Mouse (Mus musculus) bone marrow, adult 2 months (tissue): ENCODE measurements around the gene Pnmal2. TPM values are rescaled to one million over a fixed set of nuclear protein-coding genes. Genes with fewer than 3 reads are reported as not detected.
A peak's percentile ranks its signal among the peaks of the same experiment; 100 is the strongest.

Source experiments
- H3K27ac ChIP-seq: fragments of 200-500 bp; 2 replicates; pipeline ENCODE4 v1.5.1; 2012; ENCODE audit warnings: low read depth, mild to moderate bottlenecking, control low read depth, inconsistent platforms, low read length; ENCODE audit not compliant: control insufficient read depth, poor library complexity, insufficient read depth
- H3K4me1 ChIP-seq: fragments of 200-500 bp; 2 replicates; pipeline ENCODE4 v1.6.1; 2011; ENCODE audit warnings: low read length; ENCODE audit not compliant: control insufficient read depth, insufficient read depth
- H3K4me3 ChIP-seq: fragments of 200-500 bp; replicated peaks from 2 replicates; pipeline ENCODE3; 2011; ENCODE audit warnings: mild to moderate bottlenecking, low read depth, low read length, control low read depth; ENCODE audit not compliant: control insufficient read depth
- CTCF ChIP-seq: fragments of 200-500 bp; IDR thresholded peaks from 2 replicates; pipeline ENCODE4 v1.5.1; 2011; ENCODE audit warnings: low read length, control low read depth; ENCODE audit not compliant: control insufficient read depth, insufficient read depth
- POLR2A ChIP-seq: fragments of 200-500 bp; IDR thresholded peaks from 2 replicates; pipeline ENCODE4 v1.6.1; 2011; ENCODE audit warnings: low read depth, mild to moderate bottlenecking, control low read depth, low read length, borderline replicate concordance; ENCODE audit not compliant: control insufficient read depth
- WGBS: fragments of 180-500 bp; shearing (Covaris S2); methylation state at CpG from one replicate; pipeline ENCODE4 v1.1.7; 2018; 5-methylcytosine and 5-hydroxymethylcytosine counted together
- polyA plus RNA-seq: library from polyadenylated mRNA; stranded (reverse); fragments of >200 nt; gene quantifications from 2 replicates; pipeline ENCODE4 v1.2.4, GENCODE M21; 2011; ENCODE audit warnings: low replicate concordance; ENCODE audit not compliant: missing spikeins, insufficient read depth, insufficient read length

Gene Pnmal2
- polyA plus RNA-seq, 1 experiment: not detected

DNA sequence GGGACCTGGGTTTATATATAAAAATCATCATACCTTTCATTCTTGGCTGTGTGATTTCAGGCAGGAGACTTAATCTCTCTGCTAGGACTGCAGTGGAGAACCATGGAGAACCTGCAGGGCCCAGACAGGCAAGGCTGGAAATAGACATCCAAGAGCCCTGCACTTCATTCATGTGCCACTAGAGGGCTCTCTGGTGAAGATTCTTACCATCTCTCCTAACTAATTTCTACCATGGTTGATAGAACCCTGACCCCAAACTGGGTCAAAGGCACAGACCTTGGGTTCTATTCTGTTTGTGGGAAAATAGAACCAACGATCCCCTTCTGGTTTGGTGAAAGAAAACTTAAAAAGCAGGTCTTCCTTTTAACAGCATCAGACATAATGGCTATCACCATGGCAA is 13.6 kb upstream of the Pnmal2 start:
- Histone ChIP-seq H3K4me3 (no peak overlapping the region), H3K27ac (no peak overlapping the region), H3K4me1 (no peaks in the 10 kb centered on the region)
- TF ChIP-seq POLR2A: no peak
- TF ChIP-seq CTCF: peak; percentile 51; the same call in 1 of the 2 replicates
- WGBS: 6% methylated on average over 1 of the region's 1 CpGs

DNA sequence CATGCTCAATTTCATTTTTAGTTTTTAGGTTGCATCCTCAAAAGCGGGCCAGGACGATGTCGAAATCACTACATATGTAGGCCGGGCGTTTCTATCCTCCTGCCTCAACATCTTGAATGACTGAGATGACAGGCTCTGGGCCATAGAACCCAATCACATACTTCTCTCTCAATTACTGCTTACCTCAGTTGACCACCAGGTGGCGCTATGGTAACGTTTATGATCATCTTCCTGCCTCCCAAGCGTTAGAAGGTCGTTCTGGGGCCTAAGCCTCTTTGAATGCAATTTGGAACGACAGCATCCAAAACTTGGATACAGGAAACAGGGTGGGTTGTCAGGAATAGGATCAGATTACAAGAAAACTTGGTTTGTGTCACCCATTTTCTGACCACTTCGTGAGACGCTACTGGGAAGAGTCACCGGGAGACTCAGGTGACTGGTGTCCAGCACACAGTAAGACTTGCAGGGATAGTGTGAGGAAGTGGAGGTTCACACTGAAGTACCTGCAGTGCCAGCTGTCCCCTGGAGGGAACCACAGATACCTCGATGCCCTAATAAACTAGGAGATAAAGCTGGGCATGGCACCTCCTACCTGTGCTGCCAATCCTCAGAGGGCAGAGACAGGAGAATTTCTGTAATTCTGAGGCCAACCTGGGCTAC is 12.4 kb upstream of the Pnmal2 start:
- H3K4me1 ChIP-seq: no peaks in the 10 kb centered on the region
- no peak overlapping the region for H3K4me3 ChIP-seq
- WGBS: 23% methylated on average over 14 of the region's 14 CpGs
- peak; percentile 61 for TF ChIP-seq CTCF
- TF ChIP-seq POLR2A: no peak
- H3K27ac ChIP-seq: no peak overlapping the region

GRCm38 (mm10) chr7:16932704-16933577 is 11.5 kb upstream of the Pnmal2 start:
- TF ChIP-seq POLR2A (no peak), CTCF (peak; percentile 24; the same call in 1 of the 2 replicates)
- WGBS: 39% methylated on average over 14 of the region's 14 CpGs
- Histone ChIP-seq H3K4me1 (no peaks in the 10 kb centered on the region), H3K4me3 (no peak overlapping the region), H3K27ac (no peak overlapping the region)

- Histone ChIP-seq H3K4me1 (no peaks in the 10 kb centered on the region), H3K4me3 (no peak overlapping the region), H3K27ac (no peak overlapping the region)
- WGBS: 42% methylated on average over 4 of the region's 4 CpGs
- peak; percentile 50; the same call in 1 of the 2 replicates for TF ChIP-seq CTCF
- TF ChIP-seq POLR2A: no peak
Measured at GRCm38 (mm10) chr7:16937312-16937711, 7.2 kb upstream of the Pnmal2 start.

GRCm38 (mm10) chr7:16938117-16938791 is 6.2 kb upstream of the Pnmal2 start:
- 73% methylated on average over 17 of the region's 17 CpGs for WGBS
- no peaks in the 10 kb centered on the region for H3K4me1 ChIP-seq
- no peak overlapping the region for H3K27ac ChIP-seq
- H3K4me3 ChIP-seq: no peak overlapping the region
- TF ChIP-seq CTCF (no peak), POLR2A (no peak)

- Histone ChIP-seq H3K4me1 (no peaks in the 10 kb centered on the region), H3K4me3 (no peak overlapping the region), H3K27ac (no peak overlapping the region)
- TF ChIP-seq CTCF (no peak), POLR2A (no peak)
- WGBS: 72% methylated on average over 7 of the region's 7 CpGs
Measured at GRCm38 (mm10) chr7:16940292-16940691, 4.2 kb upstream of the Pnmal2 start.

DNA sequence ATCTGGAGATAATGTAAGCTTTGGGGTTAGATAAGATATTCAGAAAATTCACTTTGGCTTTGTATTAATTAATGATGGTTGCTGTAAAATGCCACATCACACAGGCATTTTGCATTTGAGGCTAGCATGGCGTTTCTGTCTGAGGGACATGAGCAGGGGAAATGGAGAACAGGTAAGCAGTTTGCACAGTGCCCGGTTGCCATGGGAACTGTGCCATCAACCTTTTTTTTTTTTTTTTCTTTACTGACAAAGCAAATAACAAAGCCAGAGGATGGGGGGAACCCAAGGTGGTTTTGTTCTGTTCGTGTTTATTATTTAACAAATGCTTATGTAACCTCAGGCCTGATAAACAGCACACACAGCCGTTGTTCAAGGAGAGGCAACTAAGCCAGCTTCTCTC is 1.6 kb upstream of the Pnmal2 start:
- TF ChIP-seq CTCF: no peak
- no peak for TF ChIP-seq POLR2A
- Histone ChIP-seq H3K27ac (no peak overlapping the region), H3K4me1 (no peaks in the 10 kb centered on the region; the same call in 1 of the 2 replicates), H3K4me3 (no peak overlapping the region)
- WGBS: 44% methylated on average over 4 of the region's 4 CpGs
